Mouse (Mus musculus) neural tube, embryonic 12.5 days (tissue): ENCODE measurements around the gene Ankrd17. TPM values are rescaled to one million over a fixed set of nuclear protein-coding genes. Genes with fewer than 3 reads are reported as not detected.

Experiments used
- ATAC-seq: fragments of 200-750 bp; cut with Nextera tagmentation; 2 replicates; pipeline ENCODE4 v1.8.0; 2017; ENCODE audit warnings: low read depth, mild to moderate bottlenecking, moderate TSS enrichment, moderate library complexity; ENCODE audit not compliant: low FRiP score
- H3K27ac ChIP-seq: fragments of 300-500 bp; sonication (generic); 2 replicates; pipeline ENCODE4 v1.5.1; 2016
- H3K27me3 ChIP-seq: fragments of 300-500 bp; sonication (generic); replicated peaks from 2 replicates; pipeline ENCODE4 v1.6.1; 2016; ENCODE audit warnings: mild to moderate bottlenecking
- H3K36me3 ChIP-seq: fragments of 300-500 bp; sonication (generic); 2 replicates; pipeline ENCODE4 v1.6.1; 2016; ENCODE audit warnings: mild to moderate bottlenecking
- H3K4me1 ChIP-seq: fragments of 300-500 bp; sonication (generic); 2 replicates; pipeline ENCODE4 v1.6.1; 2016
- H3K4me2 ChIP-seq: fragments of 300-500 bp; sonication (generic); replicated peaks from 2 replicates; pipeline ENCODE4 v1.6.1; 2016; ENCODE audit warnings: mild to moderate bottlenecking
- H3K4me3 ChIP-seq: fragments of 300-500 bp; sonication (generic); 2 replicates; pipeline ENCODE4 v1.5.1; 2016
- H3K9ac ChIP-seq: fragments of 300-500 bp; sonication (generic); 2 replicates; pipeline ENCODE4 v1.6.1; 2016; ENCODE audit warnings: mild to moderate bottlenecking
- H3K9me3 ChIP-seq: fragments of 300-500 bp; sonication (generic); 2 replicates; pipeline ENCODE4 v1.6.1; 2016; ENCODE audit warnings: mild to moderate bottlenecking
- WGBS: fragments of 180-500 bp; shearing (Covaris S2); methylation state at CpG from one replicate; pipeline ENCODE4 v1.1.7; 2016; 5-methylcytosine and 5-hydroxymethylcytosine counted together
- polyA plus RNA-seq: library from polyadenylated mRNA; unstranded; fragments of >200 nt; fragmentation: Nextera tagmentation; extraction: Ambion mirVana; gene quantifications from 2 replicates; pipeline ENCODE4 v1.2.1, GENCODE M21; 2016

Ankrd17 gene
- polyA plus RNA-seq, 1 experiment from 2014 or later, result 29.7 TPM

DNA sequence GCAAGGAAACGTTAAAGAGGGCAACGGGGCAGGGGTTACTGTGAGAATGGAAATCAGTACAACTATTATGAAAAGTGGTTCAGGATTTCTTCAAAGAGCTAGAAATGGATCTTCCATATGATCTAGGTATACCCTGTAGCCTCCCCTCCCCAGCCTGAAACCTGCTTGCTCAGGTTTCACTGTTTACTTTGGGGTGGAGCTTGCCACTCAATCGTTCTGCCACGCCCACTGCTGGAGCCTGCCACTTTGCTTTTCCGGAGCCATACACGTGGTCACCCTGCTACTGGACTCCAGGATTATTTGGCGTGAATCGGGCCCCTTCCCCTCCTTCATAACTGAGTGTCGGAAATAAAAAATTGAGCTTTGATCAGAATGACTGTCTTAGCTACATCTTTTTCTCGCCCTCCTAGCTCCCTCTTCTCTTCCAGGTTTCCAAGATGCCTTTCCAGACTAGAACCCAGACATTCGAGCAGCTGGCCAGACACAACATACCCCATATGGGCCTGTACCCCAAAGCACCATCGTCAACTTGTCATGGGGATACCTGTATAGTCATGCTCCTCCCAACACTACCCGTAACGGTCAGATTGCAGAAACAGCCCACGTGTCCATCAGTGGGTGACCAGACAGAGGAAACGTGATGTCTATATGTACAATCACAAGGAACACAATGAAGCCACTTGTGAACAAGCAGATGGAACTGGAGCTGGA lies 166.3 kb downstream of the Ankrd17 start:
- no peaks in the 10 kb centered on the region for H3K27me3 ChIP-seq
- no peak for ATAC-seq
- no peak overlapping the region for H3K9ac ChIP-seq
- no peak overlapping the region for H3K4me2 ChIP-seq
- no peaks in the 10 kb centered on the region for H3K4me1 ChIP-seq
- no peak overlapping the region for H3K27ac ChIP-seq
- no peak overlapping the region for H3K4me3 ChIP-seq
- H3K36me3 ChIP-seq, result no peaks in the 10 kb centered on the region
- 66% methylated on average over 16 of the region's 16 CpGs for WGBS
- H3K9me3 ChIP-seq, result no peaks in the 10 kb centered on the region

DNA sequence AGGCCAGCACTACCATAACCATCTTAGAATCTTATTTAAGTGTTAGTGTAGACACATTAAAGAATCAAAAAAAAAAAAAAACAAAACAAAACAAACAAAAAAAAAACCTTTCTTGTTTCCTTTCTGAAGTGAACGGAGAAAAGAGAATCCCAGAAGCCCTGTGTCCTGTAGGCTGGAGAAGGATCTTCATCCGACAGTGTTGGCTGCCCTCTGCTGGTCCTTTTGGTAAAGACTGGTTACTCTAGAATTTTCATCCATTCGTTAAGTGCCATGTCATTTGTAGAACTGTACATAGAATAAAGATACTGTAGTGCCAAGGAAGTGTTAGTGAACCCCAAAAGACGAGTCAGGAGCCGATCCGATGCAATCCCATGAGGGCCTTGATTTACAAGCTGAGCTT lies 171.5 kb downstream of the Ankrd17 start:
- Histone ChIP-seq H3K36me3 (no peaks in the 10 kb centered on the region), H3K4me3 (no peak overlapping the region), H3K9ac (no peak overlapping the region), H3K4me1 (no peaks in the 10 kb centered on the region), H3K27me3 (no peaks in the 10 kb centered on the region), H3K4me2 (no peak overlapping the region), H3K27ac (no peak overlapping the region), H3K9me3 (no peaks in the 10 kb centered on the region)
- peak; percentile 68 for ATAC-seq
- WGBS, result 34% methylated on average over 6 of the region's 6 CpGs

DNA sequence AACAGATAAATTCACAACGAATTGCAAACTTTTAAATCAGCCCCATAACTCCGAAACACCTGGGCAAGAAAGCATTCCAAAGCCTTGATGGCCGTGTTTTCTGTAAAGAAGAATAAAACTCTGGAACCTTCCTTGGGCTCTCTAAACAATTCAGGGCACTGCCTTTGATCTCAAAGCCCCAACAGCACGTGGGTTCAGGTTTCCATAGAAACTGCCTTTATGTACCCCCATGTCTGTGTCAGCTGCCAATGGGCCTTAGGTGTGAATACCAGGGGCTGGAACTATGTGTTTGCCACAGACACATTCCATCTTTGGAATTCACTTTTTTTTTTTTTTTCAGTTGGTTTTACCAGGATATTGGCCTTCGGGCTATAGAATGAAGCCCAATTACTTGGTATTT lies 183.6 kb downstream of the Ankrd17 start:
- no peak overlapping the region for H3K4me3 ChIP-seq
- no peak overlapping the region for H3K4me2 ChIP-seq
- no peaks in the 10 kb centered on the region for H3K27me3 ChIP-seq
- WGBS, result 64% methylated on average over 5 of the region's 5 CpGs
- H3K36me3 ChIP-seq, result no peaks in the 10 kb centered on the region
- no peaks in the 10 kb centered on the region for H3K4me1 ChIP-seq
- no peak overlapping the region for H3K27ac ChIP-seq
- H3K9me3 ChIP-seq, result no peaks in the 10 kb centered on the region
- no peak for ATAC-seq
- H3K9ac ChIP-seq, result no peak overlapping the region

DNA sequence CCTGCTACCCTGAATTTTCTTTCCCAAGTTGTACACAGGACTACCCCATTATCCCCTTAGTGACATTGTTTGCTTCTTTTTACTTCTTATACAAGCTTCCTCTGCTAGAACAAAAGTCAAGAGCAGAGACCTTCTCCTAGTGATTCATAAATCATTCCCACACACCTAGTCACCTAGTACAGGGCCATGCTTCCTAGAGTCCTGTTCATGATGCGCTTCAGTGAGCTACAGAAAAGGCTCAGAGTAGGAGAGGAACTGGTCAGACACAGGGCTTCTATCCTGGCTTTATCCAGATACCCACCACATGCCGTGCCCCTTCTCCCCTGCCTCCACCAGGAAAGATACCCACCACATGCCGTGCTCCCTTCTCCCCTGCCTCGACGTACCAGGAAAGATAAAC lies 187.3 kb downstream of the Ankrd17 start:
- Histone ChIP-seq H3K27ac (no peak overlapping the region), H3K4me2 (no peak overlapping the region), H3K4me3 (no peak overlapping the region), H3K9me3 (no peaks in the 10 kb centered on the region), H3K27me3 (no peaks in the 10 kb centered on the region), H3K4me1 (no peaks in the 10 kb centered on the region), H3K9ac (no peak overlapping the region), H3K36me3 (no peaks in the 10 kb centered on the region)
- WGBS, result 88% methylated on average over 5 of the region's 5 CpGs
- ATAC-seq, result no peak

DNA sequence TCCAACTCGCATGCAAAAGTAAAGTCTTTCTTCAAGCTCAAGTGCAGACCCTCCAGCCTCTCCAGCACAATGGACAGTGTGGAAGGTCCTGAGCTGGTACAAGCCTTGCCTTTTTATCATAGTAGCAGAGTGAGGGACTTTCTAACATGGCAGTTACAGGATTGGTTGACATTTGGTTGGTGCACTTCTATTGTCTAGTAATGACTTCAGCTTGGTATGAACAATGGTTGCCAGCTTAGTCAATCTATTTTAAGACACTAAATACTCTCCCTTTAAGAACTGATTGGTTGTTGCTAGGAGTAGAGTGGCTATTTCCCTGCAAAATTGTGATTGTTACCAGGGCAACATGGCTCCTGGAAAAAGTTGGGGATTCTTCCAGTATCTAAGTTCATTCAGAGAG lies 188.3 kb downstream of the Ankrd17 start:
- Histone ChIP-seq H3K27ac (no peak overlapping the region), H3K9ac (no peak overlapping the region), H3K4me2 (no peak overlapping the region), H3K4me3 (no peak overlapping the region), H3K9me3 (no peaks in the 10 kb centered on the region), H3K36me3 (no peaks in the 10 kb centered on the region), H3K27me3 (no peaks in the 10 kb centered on the region), H3K4me1 (no peaks in the 10 kb centered on the region)
- 0 out of 2 replicates have a peak, but pooled peaks have one; percentile 17 for ATAC-seq
- 91% methylated on average over 1 of the region's 1 CpGs for WGBS

Other genes with a start within 250 kb of the Ankrd17 start
- 25.5 and 27.4 TPM in 2 replicates for gene Cox18, start 142.6 kb downstream of the Ankrd17 start, polyA plus RNA-seq
- 6.4 and 6.5 TPM in 2 replicates for gene Gm9958, start 627 bp upstream of the Ankrd17 start, polyA plus RNA-seq
- 0.81 and 1.4 TPM in 2 replicates for gene Alb, start 94.3 kb upstream of the Ankrd17 start, polyA plus RNA-seq
- 2.6 and 5.0 TPM in 2 replicates for gene Afp, start 124.2 kb upstream of the Ankrd17 start, polyA plus RNA-seq
- not detected in 2 replicates for gene Afm, start 152.4 kb upstream of the Ankrd17 start, polyA plus RNA-seq
- gene 5830473C10Rik, start 194.5 kb upstream of the Ankrd17 start, polyA plus RNA-seq, result not detected in 2 replicates